Mouse (Mus musculus): Measurements from ENCODE around the gene Fmr1nb. TPM values are rescaled to one million over a fixed set of nuclear protein-coding genes. Genes with fewer than 3 reads are reported as not detected.
"Not testable (repeated sequence)": the region's sequence is repeated elsewhere in the genome, so short reads cannot be mapped to it uniquely, and the experiment has no call there.

Fmr1nb gene
- polyA plus RNA-seq (2016; fragmentation: Nextera tagmentation; extraction: Ambion mirVana): 0.34 TPM in 1 of 2 replicates, not detected in the other

- Histone ChIP-seq H3K4me1 (no peaks in the 10 kb centered on the region), H3K27me3 (replicated peaks; ENCODE audit: low read depth, poor library complexity, severe bottlenecking) (no peaks in the 10 kb centered on the region), H3K27ac (replicated peaks) (no peak within 1 kb of the TSS), H3K9me3 (no peaks in the 10 kb centered on the region), H3K4me3 (no peak within 1 kb of the TSS), H3K36me3 (replicated peaks) (no peaks in the 10 kb centered on the region)
- no peak for DNase-seq (ENCODE audit: low spot score)
- WGBS: 86% methylated on average over 15 of the region's 15 CpGs
These were observed at the start of gene Fmr1nb for GRCm38 (mm10) chrX:68761606-68762005. Fmr1nb (plus strand) TSS chrX:68761839.

GRCm38 (mm10) chrX:68736902-68737301 is 24.7 kb upstream of the Fmr1nb start:
- H3K27ac ChIP-seq (replicated peaks): no peak overlapping the region
- no peaks in the 10 kb centered on the region for H3K27me3 ChIP-seq (replicated peaks; ENCODE audit: low read depth, poor library complexity, severe bottlenecking)
- H3K4me1 ChIP-seq: no peaks in the 10 kb centered on the region
- DNase-seq (ENCODE audit: low spot score): no peak
- H3K9me3 ChIP-seq: no peaks in the 10 kb centered on the region
- WGBS: 76% methylated on average over 1 of the region's 1 CpGs
- no peak overlapping the region for H3K4me3 ChIP-seq
- H3K36me3 ChIP-seq (replicated peaks): no peaks in the 10 kb centered on the region

- Histone ChIP-seq H3K4me1 (no peaks in the 10 kb centered on the region), H3K27ac (replicated peaks) (no peak overlapping the region), H3K36me3 (replicated peaks) (no peaks in the 10 kb centered on the region), H3K27me3 (replicated peaks; ENCODE audit: low read depth, poor library complexity, severe bottlenecking) (no peaks in the 10 kb centered on the region), H3K9me3 (no peaks in the 10 kb centered on the region), H3K4me3 (no peak overlapping the region)
- WGBS: 45% methylated on average over 2 of the region's 2 CpGs
- DNase-seq (ENCODE audit: low spot score): no peak
These were observed 21.6 kb upstream of the Fmr1nb start for GRCm38 (mm10) chrX:68740088-68740487.

- DNase-seq (ENCODE audit: low spot score): peak; percentile 9
- H3K27me3 ChIP-seq (replicated peaks; ENCODE audit: low read depth, poor library complexity, severe bottlenecking); H3K36me3 ChIP-seq (replicated peaks); H3K9me3 ChIP-seq; H3K27ac ChIP-seq (replicated peaks); H3K4me1 ChIP-seq: not testable (repeated sequence)
- 37% methylated on average over 2 of the region's 2 CpGs for WGBS
- H3K4me3 ChIP-seq: peak overlapping the region; percentile 48; the same call in 1 of the 2 replicates
These were observed 58.8 kb downstream of the Fmr1nb start for GRCm38 (mm10) chrX:68820449-68820848.

GRCm38 (mm10) chrX:68821059-68821458 is 59.4 kb downstream of the Fmr1nb start, which contains the start of gene Gm14698:
Gm14698 (plus strand) TSS chrX:68821093.
- not testable (repeated sequence) for H3K36me3 ChIP-seq (replicated peaks); H3K27me3 ChIP-seq (replicated peaks; ENCODE audit: low read depth, poor library complexity, severe bottlenecking); H3K4me1 ChIP-seq; H3K9me3 ChIP-seq
- peak; percentile 50 for DNase-seq (ENCODE audit: low spot score)
- H3K27ac ChIP-seq (replicated peaks): peak within 1 kb of the TSS; percentile 48; the same call in 1 of the 2 replicates
- WGBS: 17% methylated on average over 32 of the region's 36 CpGs
- peak within 1 kb of the TSS; percentile 48 for H3K4me3 ChIP-seq

GRCm38 (mm10) chrX:68839548-68840444 is 78.2 kb downstream of the Fmr1nb start:
- Histone ChIP-seq H3K27me3 (replicated peaks; ENCODE audit: low read depth, poor library complexity, severe bottlenecking) (no peaks in the 10 kb centered on the region), H3K4me3 (no peak overlapping the region), H3K36me3 (replicated peaks) (no peaks in the 10 kb centered on the region), H3K27ac (replicated peaks) (no peak overlapping the region), H3K4me1 (no peaks in the 10 kb centered on the region), H3K9me3 (no peaks in the 10 kb centered on the region)
- 22% methylated on average over 5 of the region's 5 CpGs for WGBS
- no peak for DNase-seq (ENCODE audit: low spot score)

Other genes with a start within 250 kb of the Fmr1nb start
- 65.6 and 66.7 TPM in 2 replicates for gene Fmr1, start 83.3 kb upstream of the Fmr1nb start, polyA plus RNA-seq (2016; fragmentation: Nextera tagmentation; extraction: Ambion mirVana)
- gene Gm14698, start 59.3 kb downstream of the Fmr1nb start, polyA plus RNA-seq (2016; fragmentation: Nextera tagmentation; extraction: Ambion mirVana): 2.5 and 3.1 TPM in 2 replicates
- gene Gm6812, start 131.2 kb downstream of the Fmr1nb start, polyA plus RNA-seq (2016; fragmentation: Nextera tagmentation; extraction: Ambion mirVana): not detected in 2 replicates

Measured in embryonic facial prominence, embryonic 10.5 days (tissue).